Mouse (Mus musculus) erythroid progenitor cell, adult 5-6 weeks (primary cell): ENCODE measurements around the gene Stk11. TPM values are rescaled to one million over a fixed set of nuclear protein-coding genes. Genes with fewer than 3 reads are reported as not detected.

Experiments
- ATAC-seq: replicated peaks from 2 replicates; pipeline ENCODE4 v1.8.0; 2016; ENCODE audit warnings: moderate number of reproducible peaks, mild to moderate bottlenecking, moderate TSS enrichment, inconsistent platforms; ENCODE audit not compliant: poor library complexity, low FRiP score, severe bottlenecking
- total RNA-seq, 2 experiments: library from RNA; stranded (forward) in 1 of 2; stranded (reverse) in 1 of 2; fragments of 150-400 nt in 1 of 2; fragments of 186-747, 209-891 nt in 1 of 2; gene quantifications; 2 replicates each; pipeline versions ENCODE4 v1.2.3 to v1.2.4; 2015 to 2017; ENCODE audit warnings: low replicate concordance in 2 of 2

Stk11 gene
- total RNA-seq, 2 experiments from 2014 or later: 224 to 440 TPM

DNA sequence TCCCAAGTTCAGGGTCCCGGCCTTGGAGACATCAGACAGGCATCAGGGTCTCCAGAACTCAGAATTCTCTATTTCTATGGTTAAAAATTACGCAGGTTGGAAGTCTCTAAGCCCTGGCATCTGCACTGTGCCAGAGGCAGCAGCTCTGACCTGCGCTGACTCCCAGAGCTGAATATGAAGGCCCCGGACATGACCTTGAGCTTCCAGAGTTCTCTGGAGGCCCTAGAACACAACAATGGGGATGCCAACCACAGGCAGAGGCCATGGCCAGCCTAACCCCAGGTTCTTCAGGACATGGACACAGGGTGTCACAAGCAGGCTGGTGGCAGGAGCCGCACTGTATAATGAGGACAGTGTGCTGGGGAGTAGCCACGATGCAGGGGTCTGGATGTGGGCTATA lies 21.5 kb upstream of the Stk11 start:
- ATAC-seq: no peak

DNA sequence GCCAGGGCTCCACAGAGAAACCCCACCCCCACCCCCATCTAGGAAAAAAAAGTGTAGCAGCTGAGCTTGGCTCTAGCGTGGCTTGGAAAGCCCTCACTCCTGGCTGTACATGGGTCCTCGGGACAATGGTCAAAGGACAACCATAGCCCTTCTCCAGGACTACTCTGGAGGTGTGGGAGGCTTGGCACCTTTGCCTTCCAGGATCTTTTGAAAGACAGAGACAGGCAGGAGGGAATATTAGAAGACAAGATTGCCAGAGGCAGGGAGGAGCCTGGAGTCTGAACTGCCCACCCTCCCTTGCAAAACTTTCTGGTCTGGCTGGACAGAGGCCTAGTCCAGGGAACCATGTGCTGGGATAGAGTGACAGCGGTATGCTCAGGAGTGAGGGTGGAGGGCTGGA lies 20.9 kb upstream of the Stk11 start:
- ATAC-seq: no peak

DNA sequence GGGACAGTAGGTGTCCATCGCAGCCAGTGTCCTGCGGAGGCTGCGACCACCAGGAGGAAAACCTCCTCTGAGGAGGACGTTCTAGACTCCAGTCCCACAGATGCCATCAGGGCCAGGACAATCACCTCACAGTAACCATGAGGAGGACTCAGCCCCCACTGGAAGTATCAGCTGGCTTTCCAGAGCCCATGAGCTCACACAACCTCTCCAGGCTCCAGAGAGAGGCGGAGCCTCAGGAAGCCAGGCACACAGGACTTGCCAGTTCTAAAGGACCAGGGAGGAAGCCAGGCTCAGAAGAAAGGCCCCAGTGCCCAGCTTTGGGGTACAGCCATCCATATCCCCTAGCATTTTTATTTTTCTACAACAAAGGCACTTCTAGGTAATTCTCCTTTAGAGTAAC lies 20.1 kb upstream of the Stk11 start:
- ATAC-seq: no peak

DNA sequence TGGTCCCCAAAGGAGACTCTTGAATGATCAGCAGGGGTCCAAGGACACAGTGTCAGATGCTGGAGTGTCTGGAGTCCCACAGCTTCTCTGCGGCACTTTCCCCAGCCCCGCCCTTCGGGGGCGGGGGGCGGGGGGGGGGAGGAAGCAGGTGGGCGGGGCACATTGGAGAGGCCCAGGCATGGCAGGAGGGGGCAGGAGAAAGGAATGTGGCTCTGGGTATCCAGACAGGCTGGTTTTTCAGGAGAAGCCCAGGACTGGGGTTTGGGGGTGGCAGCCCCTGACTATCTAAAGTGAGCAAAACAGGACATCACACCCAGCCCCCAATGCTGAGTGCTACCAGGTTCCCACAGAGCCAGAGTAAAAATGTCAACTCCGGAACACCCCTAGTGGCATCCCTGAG lies 18.3 kb upstream of the Stk11 start:
- no peak for ATAC-seq

DNA sequence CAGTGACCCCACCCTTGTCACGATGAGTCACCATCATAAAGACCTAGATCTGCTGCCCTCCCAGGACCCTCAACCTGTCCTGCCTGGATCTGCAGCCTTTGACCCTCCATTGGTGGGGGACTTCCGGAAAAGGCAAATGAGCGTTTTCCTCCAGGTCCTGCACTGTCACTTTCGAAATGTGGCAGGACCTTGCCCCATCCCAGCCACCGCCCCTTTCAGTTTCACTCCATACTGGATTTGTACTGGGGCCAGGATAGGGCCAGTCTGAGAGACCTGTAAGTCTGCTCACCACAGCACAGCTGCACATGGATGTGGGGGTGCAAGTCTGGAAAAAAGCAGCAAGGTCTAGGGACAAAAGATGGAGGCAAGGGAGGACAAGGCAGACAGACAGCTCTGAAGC lies 17.0 kb upstream of the Stk11 start:
- ATAC-seq: no peak

DNA sequence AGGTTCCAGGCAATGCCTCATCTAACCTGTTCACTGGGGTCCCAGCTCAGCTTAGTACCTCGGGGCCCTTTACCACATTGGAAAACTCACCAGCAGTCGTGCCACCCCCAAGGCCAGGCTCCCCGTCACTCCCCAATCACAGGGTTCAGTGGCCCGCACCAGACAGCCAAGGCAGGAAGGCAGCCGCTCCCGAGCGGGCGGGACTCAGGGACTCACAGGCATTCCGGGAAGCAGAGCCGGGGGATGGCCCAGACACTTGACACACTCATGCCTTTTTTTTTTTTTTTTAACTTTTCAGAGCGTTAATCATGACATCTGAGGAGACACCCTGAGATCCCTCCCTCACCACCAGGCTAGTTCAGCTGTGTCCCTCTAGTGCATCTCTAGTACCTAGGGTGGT lies 14.6 kb upstream of the Stk11 start:
- 0 out of 2 replicates have a peak, but pooled peaks have one; percentile 8 for ATAC-seq

DNA sequence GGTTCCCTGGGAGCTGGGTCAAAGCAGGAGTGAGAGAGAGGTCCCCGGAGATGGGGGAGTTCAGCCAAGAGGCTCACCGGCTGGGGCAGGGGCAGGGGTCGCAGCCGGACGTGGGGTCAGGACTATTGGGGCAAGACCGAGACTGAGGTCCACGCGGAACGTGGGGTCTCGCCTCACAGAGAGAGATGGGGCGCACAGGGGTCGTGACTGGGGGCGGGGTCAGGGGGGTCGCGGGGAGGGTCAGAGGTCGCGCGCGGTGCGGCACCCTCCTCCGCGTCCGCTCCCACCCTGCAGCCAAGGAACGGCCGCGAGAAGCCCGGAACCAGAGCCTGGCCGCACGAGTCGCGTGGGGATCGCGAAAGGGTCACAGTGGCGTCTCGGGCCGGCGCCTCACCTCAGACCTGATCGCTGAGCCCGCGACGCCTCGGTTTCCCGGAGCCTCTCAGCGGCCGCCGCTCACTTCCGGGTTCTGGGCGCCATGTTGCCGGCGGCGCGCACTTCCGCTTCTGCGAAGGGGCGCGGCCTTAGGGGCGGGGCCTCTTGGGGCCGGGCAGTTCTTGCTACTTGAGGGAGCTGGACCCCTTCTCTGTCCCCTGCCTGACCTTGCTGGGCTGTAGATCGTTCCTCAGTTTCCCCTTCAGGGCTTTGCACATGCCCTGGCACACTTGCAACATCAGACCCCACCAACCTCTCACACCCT lies 13.2 kb upstream of the Stk11 start:
- ATAC-seq: peak; percentile 87

DNA sequence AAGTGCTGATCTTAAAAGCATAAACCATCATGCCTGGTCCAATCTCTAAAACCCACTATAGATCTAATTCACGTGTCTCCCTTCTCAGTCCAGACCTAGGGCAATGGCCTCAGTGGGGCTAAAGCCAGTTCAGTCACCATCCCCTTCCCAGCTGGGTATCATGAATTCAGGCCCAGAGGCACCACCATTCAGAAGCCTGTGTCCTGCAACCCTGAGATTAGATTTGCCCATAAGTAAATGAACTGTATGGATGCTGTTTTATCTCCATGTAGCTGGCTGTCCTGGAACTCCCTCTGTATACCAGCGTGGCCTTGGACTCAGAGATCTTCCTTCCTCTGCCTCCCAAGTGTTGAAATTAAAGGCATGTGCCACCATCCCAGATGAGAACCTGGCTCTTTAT lies 12.6 kb upstream of the Stk11 start:
- ATAC-seq: peak; percentile 74

DNA sequence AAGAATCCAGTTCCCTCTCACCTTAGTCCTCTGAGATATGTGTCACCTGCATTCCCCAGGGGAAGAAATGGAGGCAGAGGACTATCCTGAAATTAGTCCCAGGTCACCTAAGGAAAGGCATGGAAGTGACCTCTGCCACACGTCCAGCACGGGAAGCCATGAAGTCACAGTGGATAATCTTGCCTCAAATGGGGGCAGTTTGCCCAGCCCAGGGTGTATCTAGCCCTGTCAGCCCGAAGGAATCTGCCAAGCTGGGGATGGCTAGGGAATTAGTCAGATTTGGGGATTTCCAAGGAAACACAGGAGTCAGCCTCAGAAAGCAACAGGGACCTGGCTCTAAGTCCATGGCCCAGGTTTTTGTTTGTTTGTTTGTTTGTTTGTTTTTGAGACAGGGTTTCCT lies 11.4 kb upstream of the Stk11 start:
- ATAC-seq: no peak

DNA sequence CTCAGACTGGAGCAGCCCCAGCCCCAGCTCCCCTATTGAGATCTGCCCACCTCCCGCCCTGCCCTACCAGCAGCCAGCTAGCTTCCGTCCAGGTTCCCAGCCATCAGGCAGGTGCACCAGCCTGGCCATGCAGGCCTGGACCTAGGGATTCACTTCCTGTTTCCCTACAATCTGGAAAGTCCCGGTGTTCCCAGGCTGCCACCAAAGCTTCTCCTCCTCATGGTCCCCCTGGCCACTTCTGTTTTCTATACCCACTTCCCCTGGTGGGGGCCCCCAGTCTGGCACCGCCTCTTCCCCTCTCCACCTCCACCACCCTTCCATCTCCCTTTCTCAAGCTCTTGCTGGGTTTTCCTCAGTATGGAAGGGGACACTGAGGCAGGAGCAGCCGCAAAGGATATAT lies 10.1 kb upstream of the Stk11 start, which contains the start of gene Sbno2:
Gene Sbno2, minus strand, starts transcription at position 112 of the 400 bp plus-strand sequence.
- no peak for ATAC-seq

DNA sequence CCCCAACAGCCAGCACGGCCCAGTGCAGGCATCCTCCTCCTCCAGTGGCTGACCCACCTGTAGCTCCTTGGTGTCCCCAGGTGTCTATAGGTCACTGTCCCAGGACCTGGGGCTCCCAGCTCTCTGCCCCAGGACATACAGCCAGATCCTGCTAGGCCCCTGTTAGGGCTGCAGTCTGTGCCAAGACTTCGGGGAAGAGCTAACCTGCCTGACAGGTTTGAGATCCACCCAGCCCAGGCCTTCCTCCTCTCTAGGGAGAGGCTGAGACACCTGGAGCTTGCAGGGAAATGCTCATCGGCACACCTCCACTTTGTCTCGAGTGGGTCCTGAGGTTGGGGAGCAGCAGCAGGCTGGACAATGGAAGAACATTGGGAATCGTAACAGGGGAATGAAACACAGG lies 9.7 kb upstream of the Stk11 start:
- no peak for ATAC-seq

DNA sequence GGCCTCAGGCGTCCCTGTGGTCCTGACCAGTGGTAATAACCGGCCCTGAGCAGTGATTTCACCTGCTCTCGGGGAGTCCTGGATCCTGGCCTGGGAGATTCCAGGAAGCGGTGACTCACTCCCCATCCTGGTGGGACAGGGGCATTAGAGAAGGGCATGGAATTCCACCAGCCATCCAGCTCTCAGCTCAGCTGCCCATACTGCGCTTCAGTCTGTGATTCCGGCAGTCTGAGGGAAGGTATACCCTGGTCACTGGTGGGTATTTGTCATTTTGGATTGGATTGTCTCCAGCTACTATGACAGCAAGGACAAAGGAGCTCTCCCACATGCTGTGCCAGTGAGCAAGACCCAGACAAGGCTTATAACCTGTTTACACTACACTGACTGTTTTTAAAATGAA lies 7.9 kb upstream of the Stk11 start:
- ATAC-seq: no peak

DNA sequence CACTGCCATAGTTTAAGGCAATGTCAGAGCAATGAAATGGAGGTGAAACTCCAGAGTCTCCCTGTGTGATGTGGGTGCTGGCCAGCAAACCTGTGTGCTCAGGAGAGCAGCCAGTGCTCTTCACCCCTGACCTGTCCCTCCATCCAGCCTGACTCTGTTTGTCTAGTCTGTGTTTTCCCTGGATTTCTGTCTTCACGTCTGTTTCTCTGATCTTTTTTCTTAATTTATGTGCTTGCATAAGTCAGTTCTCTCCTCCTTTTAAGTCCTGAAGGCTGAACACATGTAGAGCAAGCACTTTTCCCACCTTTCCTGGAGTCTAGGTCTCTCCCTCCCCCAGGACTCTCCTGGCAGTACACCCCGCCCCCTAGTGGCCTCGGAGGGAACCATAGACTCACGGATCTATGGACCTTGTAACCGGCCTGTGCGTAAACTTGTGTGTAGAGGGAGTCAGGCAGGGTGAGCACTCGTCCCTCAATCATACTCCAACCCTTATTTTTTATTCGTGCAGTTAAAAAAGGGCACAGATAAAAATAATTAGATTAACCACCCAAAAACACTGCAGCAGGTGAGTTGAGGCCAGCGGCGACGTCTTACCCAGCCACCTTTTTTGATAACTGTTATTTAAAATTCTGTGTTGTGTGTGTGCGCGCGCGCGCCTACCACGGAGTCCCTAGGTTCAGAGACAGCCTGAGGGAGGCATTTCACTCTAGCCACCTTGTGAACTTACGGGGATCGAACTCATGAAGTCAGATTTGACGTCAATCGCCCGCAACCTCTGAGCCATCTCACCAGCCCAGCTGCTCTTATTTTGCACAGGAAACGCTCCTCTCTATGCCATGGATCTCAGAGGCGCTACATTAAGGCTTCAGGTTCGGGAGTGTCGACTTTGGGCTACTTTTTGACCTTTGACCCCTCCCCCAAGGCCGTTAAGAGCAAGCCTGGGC lies 990 bp upstream of the Stk11 start:
- peak; percentile 59 for ATAC-seq

DNA sequence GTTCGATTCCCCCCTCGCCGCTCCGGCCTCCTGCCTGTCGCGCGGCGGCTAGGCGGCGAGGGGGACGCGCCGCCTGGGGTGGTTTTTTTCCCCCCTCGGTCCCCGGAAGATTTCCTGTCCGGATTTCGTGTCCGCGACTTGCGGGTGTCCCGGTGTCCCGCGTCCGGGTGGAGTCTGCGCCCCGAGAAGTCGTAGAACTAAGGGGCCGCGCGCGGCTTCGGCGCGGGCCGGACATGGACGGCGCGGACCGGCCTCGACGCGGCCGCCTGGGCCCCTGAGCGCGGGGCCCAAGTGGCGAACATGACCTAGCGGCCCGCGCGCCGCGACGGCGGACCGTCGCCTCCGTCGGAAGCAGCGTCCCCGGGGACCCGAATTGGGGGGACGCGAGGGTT lies 337 bp downstream of the Stk11 start:
- no peak for ATAC-seq

DNA sequence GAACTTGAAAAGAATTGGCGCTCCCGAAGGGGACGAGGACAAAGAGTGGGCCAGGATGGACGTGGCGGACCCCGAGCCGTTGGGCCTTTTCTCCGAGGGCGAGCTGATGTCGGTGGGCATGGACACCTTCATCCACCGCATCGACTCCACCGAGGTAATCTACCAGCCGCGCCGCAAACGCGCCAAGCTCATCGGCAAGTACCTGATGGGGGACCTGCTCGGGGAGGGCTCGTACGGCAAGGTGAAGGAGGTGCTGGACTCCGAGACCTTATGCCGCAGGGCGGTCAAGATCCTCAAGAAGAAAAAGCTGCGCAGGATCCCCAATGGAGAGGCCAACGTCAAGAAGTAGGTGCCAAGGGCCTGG lies 942 bp downstream of the Stk11 start:
- ATAC-seq: 0 out of 2 replicates have a peak, but pooled peaks have one; percentile 1

DNA sequence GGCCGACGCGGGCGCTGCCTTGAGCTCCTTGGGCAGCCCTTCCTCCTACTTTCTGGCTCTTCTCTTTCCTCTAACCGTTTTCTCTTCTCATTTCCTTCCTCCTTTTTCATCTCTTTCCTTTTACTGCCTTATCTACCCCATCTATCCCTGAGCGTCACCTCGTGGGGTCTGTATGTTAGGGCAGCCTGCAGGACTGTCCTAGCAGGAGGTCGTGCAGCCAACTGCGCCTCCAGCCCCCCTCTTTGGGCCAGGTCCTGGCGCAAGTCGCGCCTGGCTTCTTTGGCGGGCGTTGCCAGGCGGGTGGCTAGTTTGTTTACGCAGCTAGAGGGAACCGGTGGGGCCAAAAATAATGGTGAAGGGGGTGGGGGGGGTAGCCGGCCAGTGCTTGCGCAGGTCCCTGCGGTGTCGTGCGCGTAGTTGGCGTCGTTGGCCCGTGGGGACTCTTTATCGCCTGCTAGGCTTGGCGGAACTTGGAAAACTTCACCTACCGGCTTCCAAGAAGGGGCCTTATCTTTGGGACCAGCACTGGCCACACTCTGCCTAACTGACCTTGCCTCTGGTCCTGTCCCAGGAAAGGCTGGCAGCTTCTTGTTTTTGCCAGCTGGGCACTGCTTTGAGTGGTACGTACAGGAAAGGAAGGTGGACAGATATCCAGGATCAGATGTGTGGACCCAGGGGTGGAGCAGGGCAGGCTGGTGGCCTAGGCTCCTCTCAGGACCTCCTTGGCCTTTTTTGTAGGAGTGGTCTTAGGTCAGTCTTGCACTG lies 1.5 kb downstream of the Stk11 start:
- ATAC-seq: peak; percentile 36

DNA sequence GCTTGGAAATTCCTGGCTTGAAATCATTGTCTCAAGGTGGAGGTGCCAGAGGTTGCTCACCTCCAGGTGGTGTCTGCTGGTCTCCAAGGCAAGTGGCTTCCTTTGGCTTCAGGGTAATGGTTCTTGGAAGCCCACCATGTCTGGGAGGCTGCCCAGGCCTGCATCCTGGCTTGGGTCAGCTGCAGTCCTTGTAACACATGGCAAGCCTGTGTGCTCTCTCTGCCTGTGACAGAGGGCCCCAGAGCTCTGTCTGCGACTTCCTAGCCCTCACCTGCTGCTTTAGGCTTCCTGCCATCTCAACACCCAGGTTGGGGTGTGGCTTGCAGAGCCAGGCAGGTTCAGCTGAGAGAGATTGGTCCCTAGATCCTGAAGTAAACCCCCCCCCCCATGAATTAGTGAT lies 2.1 kb downstream of the Stk11 start:
- ATAC-seq: no peak

DNA sequence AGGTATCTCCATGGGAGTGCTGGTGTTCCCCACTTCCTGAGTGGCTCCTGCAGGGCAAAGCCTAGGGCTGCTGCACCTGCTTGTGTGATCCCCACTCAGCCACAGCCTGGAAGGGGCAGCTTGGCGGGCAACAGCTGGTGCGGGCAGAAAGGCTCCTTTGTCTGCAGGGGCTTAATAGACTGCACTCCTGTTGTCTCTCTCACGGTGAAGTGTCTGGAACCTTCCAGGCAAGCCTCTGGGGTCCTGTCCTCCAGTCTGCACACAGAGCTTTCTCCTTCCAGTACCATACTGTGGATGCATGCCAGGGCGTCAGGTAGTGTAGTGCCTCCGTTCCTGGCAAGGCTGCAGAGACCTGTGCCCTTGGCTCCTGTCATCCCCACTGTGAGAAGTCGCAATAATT lies 2.9 kb downstream of the Stk11 start:
- no peak for ATAC-seq

DNA sequence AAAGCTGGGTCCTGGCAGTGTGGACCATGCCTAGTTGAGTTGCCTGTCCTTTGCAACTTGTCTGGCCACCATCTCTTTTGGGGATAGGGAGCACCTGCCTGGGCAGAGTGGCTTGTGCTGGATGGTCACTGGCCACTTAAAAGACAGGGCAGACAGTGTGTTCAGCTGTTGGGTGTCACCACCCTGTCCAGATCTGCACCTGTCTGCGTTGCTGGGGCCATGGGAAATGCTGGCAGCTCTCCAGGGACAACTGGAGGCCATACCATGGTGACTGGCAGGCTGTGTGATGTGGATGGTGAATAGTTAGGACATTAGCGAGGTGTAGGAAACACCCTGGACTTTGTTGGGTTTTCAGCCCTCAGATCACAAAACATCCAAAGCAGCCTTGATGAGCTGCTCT lies 4.5 kb downstream of the Stk11 start:
- no peak for ATAC-seq

DNA sequence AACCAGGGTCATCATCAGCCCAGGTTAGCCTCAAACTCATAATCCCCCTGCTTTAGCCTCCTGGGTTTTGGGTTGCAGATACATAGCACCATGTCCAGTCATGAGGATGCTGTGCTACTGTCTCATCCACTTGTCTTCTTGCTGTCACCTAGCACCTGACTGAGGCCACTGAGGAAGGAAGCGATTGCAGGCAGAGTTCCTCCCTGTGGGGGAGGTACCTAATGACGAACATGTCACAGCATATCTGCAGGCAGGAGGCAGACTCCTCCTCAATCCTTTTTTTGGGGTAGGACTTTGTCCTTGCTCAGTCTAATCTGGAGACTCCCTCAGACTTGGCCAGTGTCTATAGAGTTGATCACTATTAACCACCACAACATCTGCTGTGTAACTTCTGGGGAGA lies 6.0 kb downstream of the Stk11 start:
- ATAC-seq: no peak
